Mouse (Mus musculus) testis, adult 2 months (tissue): ENCODE results near the gene Tmub2. TPM values are rescaled to one million over a fixed set of nuclear protein-coding genes. Genes with fewer than 3 reads are reported as not detected.

Experiments used
- H3K27ac ChIP-seq: fragments of 200-500 bp; 2 replicates; pipeline ENCODE4 v1.5.1; 2012; ENCODE audit warnings: low read depth, low read length; ENCODE audit not compliant: control insufficient read depth, insufficient read depth
- H3K27me3 ChIP-seq: fragments of 200-500 bp; 2 replicates; pipeline ENCODE4 v1.6.1; 2012; ENCODE audit warnings: mild to moderate bottlenecking, low read length, moderate library complexity; ENCODE audit not compliant: control insufficient read depth, insufficient read depth
- H3K36me3 ChIP-seq: fragments of 200-500 bp; 2 replicates; pipeline ENCODE4 v1.6.1; 2012; ENCODE audit warnings: mild to moderate bottlenecking, low read length; ENCODE audit not compliant: control insufficient read depth, insufficient read depth
- H3K4me1 ChIP-seq: fragments of 200-500 bp; 2 replicates; pipeline ENCODE4 v1.6.1; 2012; ENCODE audit warnings: low read length; ENCODE audit not compliant: control insufficient read depth, insufficient read depth
- H3K4me3 ChIP-seq: fragments of 200-500 bp; 2 replicates; pipeline ENCODE4 v1.5.1; 2012; ENCODE audit warnings: low read depth, mild to moderate bottlenecking, low read length, moderate library complexity, mixed read lengths; ENCODE audit not compliant: control insufficient read depth
- CTCF ChIP-seq: fragments of 200-500 bp; IDR thresholded peaks from 2 replicates; pipeline ENCODE4 v1.5.1; 2012; ENCODE audit warnings: low read depth, mild to moderate bottlenecking, inconsistent platforms, low read length, moderate library complexity; ENCODE audit not compliant: control insufficient read depth, insufficient read depth, insufficient replicate concordance
- POLR2A ChIP-seq: fragments of 200-500 bp; IDR thresholded peaks from 2 replicates; pipeline ENCODE4 v1.6.1; 2012; ENCODE audit warnings: low read depth, mild to moderate bottlenecking, inconsistent platforms, low read length, moderate library complexity; ENCODE audit not compliant: control insufficient read depth
- polyA plus RNA-seq: library from polyadenylated mRNA; depleted of rRNA; stranded (reverse); fragments of >200 nt; gene quantifications from 2 replicates; pipeline ENCODE4 v1.2.3, GENCODE M21; 2012

The Tmub2 gene
- polyA plus RNA-seq, 1 experiment, result 32.6 TPM

DNA sequence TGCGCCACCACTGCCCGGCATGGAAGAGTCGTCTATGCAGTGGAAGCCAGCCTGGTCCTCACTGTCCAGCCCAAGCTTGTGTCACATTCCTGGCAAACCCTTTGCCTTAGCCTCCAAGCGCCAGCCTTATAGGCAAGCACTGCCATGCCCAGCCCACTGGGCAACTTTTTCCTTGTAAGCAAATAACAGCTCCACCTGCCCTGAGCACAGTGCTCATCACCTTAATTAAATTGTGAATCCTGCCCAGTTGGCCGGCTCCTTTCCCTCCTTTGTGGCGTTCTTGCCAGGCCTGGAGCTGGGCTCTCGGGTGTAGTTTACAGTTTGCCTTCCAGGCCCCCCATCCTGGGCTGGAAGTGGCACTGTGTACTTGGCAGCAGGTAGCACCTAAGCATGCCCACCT lies 21.5 kb upstream of the Tmub2 start:
- H3K27me3 ChIP-seq, result no peaks in the 10 kb centered on the region
- no peak overlapping the region for H3K4me3 ChIP-seq
- no peak for TF ChIP-seq CTCF
- TF ChIP-seq POLR2A, result no peak
- peaks cover 2% of the 10 kb centered on the region for H3K36me3 ChIP-seq
- H3K4me1 ChIP-seq, result no peaks in the 10 kb centered on the region
- H3K27ac ChIP-seq, result no peak overlapping the region

- Histone ChIP-seq H3K27ac (no peak overlapping the region), H3K27me3 (no peaks in the 10 kb centered on the region), H3K4me1 (no peaks in the 10 kb centered on the region), H3K36me3 (no peaks in the 10 kb centered on the region; the same call in 1 of the 2 replicates), H3K4me3 (no peak overlapping the region)
- no peak for TF ChIP-seq POLR2A
- no peak for TF ChIP-seq CTCF
Measured at GRCm38 (mm10) chr11:102265816-102266215, 18.9 kb upstream of the Tmub2 start.

- H3K4me3 ChIP-seq, result no peak overlapping the region
Measured at GRCm38 (mm10) chr11:102266631-102267355, 17.9 kb upstream of the Tmub2 start.

DNA sequence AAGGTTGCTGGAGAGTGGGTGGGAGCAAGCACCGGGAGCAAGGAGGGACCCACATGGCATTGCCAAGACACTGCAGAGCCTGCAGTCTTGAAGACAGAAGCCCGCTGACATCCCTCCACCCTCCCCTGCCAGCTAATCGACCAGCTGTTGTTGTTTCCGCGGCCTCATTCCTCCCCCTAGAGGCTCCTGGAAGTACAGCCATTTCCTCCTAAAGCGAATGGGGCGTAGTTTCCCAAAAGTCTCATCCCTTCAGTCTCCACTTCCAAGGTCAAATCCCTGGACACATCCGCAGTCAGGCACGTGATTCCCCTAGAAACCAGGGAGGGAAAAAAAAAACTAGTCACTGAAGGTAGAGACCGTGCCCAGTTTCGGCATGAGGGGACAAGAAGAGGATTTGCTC lies 17.3 kb upstream of the Tmub2 start:
- no peaks in the 10 kb centered on the region; the same call in 1 of the 2 replicates for H3K36me3 ChIP-seq
- no peaks in the 10 kb centered on the region for H3K4me1 ChIP-seq
- H3K4me3 ChIP-seq, result no peak overlapping the region
- TF ChIP-seq POLR2A (no peak), CTCF (peak; percentile 43)
- no peak overlapping the region for H3K27ac ChIP-seq
- no peaks in the 10 kb centered on the region for H3K27me3 ChIP-seq

More at GRCm38 (mm10) chr11:102266631-102267355, 17.9 kb upstream of the Tmub2 start:
- Histone ChIP-seq H3K27ac (no peak overlapping the region), H3K4me1 (no peaks in the 10 kb centered on the region), H3K36me3 (no peaks in the 10 kb centered on the region; the same call in 1 of the 2 replicates), H3K27me3 (no peaks in the 10 kb centered on the region)
- TF ChIP-seq CTCF (no peak), POLR2A (no peak)

DNA sequence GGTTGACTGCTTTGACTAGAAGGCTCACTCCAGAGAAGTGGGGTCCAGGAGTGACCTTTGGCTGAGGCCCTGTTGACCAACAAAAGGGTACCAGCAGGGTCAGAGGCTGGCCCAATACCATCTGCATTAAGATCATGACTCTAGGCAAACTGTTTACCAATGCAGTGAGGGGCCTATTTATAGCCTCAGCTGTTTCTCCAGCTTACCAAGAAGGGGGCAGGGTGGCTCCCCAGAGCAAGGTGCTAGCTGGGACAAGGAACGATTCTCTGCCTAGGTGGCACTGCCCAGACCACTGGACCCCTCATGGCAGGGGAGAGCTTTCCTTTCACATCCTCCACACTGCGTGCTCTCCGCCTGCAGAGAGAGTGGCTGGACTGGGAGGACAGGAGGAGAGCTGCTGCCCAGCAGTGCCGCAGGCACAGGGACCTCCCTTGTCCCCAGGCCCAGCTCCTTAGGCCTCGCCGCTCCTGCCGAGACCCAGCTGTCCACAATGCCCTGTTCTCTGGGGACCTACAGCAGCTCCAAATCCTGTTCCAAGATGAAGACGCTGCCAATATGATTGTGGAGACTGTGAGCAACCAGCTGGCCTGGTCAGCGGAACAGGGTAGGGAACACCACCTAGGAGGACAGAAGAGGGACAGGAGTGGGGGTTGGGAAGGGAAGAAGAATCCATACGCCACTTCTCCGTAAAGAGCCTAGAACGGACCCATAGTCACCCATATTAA lies 16.0 kb upstream of the Tmub2 start, which contains the start of gene Asb16:
Gene Asb16 (plus strand): TSS at position 224 of the 725 bp plus-strand sequence.
- no peaks in the 10 kb centered on the region for H3K27me3 ChIP-seq
- TF ChIP-seq CTCF (no peak), POLR2A (no peak)
- no peaks in the 10 kb centered on the region for H3K4me1 ChIP-seq
- H3K4me3 ChIP-seq, result no peak within 1 kb of the TSS
- no peaks in the 10 kb centered on the region for H3K36me3 ChIP-seq
- no peak within 1 kb of the TSS for H3K27ac ChIP-seq

DNA sequence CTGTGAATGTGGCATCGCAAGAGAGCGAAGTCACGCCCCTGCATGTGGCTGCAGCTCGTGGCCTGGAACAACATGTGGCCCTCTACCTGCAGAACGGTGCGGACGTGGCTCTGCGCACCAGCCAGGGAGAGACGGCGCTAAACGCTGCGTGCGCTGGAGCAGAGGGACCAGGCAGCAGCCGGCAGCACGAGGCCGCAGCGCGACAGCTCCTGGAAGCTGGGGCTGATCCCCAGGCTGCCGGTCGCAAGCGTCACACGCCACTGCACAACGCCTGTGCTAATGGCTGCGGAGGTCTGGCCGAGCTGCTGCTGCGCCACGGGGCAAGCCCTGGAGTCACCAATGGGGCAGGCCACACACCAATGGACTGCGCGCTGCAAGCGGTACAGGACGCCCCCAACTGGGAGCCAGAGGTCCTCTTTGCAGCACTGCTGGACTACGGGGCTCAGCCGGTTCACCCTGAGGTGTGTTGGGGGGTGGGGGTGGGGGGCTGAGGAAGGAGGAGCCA lies 8.3 kb upstream of the Tmub2 start:
- Histone ChIP-seq H3K27ac (no peak overlapping the region), H3K4me3 (peak overlapping the region; percentile 2; the same call in 1 of the 2 replicates), H3K36me3 (no peaks in the 10 kb centered on the region), H3K27me3 (no peaks in the 10 kb centered on the region), H3K4me1 (peaks cover 6% of the 10 kb centered on the region)
- TF ChIP-seq POLR2A (no peak), CTCF (no peak)

- no peaks in the 10 kb centered on the region for H3K36me3 ChIP-seq
- H3K4me3 ChIP-seq, result no peak overlapping the region
- H3K27ac ChIP-seq, result no peak overlapping the region
- peaks cover 6% of the 10 kb centered on the region for H3K4me1 ChIP-seq
- no peaks in the 10 kb centered on the region for H3K27me3 ChIP-seq
- TF ChIP-seq POLR2A, result no peak
- TF ChIP-seq CTCF, result no peak
Measured at GRCm38 (mm10) chr11:102277754-102278153, 7.0 kb upstream of the Tmub2 start.
